Mouse (Mus musculus): ENCODE data around the gene Gdf2. TPM values are rescaled to one million over a fixed set of nuclear protein-coding genes. Genes with fewer than 3 reads are reported as not detected.

Gene Gdf2
- polyA plus RNA-seq, 1 experiment = 0.05 TPM

GRCm38 (mm10) chr14:33913727-33914126, 27.1 kb upstream of the Gdf2 start:
- DNase-seq (ENCODE audit: low read depth in 1 of 2, low spot score in 2 of 2) = no peak
- TF ChIP-seq CTCF (IDR thresholded peaks at IDR 0.05; ENCODE audit: extremely low read depth, insufficient read depth, insufficient read length, insufficient replicate concordance) = no peak
- no peak for TF ChIP-seq POLR2A (IDR thresholded peaks at IDR 0.05; ENCODE audit: low read depth, low read length)
- Histone ChIP-seq H3K4me3 (ENCODE audit: extremely low read depth, insufficient read depth, insufficient read length) (no peak overlapping the region), H3K36me3 (ENCODE audit: control insufficient read depth, insufficient read depth, low read length) (no peaks in the 10 kb centered on the region), H3K27me3 (ENCODE audit: control insufficient read depth, insufficient read depth, low read length) (no peaks in the 10 kb centered on the region), H3K4me1 (ENCODE audit: control insufficient read depth, insufficient read depth, insufficient read length) (no peaks in the 10 kb centered on the region), H3K27ac (ENCODE audit: insufficient read depth, low read length) (no peak overlapping the region)
- 36% methylated on average over 3 of the region's 3 CpGs for WGBS

DNA sequence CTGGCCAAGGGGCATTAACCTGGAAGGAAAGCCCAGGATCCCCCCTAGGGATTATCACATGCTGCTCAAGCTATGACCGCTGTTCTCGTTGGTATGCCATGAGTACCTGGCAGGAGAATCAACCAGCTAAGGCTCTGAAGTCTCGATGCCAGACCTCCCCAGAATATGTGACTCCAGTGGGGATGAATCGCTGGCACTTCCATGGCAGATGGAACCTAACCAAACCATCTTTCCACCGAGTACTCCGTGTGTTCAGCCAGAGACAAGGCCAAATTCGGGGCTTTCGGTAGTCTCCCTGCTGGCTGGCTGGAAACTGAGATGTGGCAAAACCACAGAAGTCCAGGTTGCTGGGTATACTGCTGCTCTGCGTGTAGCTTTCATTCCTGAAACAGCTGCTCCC, 26.6 kb upstream of the Gdf2 start:
- Histone ChIP-seq H3K27ac (ENCODE audit: insufficient read depth, low read length) (no peak overlapping the region), H3K4me3 (ENCODE audit: extremely low read depth, insufficient read depth, insufficient read length) (no peak overlapping the region), H3K4me1 (ENCODE audit: control insufficient read depth, insufficient read depth, insufficient read length) (no peaks in the 10 kb centered on the region), H3K36me3 (ENCODE audit: control insufficient read depth, insufficient read depth, low read length) (no peaks in the 10 kb centered on the region), H3K27me3 (ENCODE audit: control insufficient read depth, insufficient read depth, low read length) (no peaks in the 10 kb centered on the region)
- WGBS = 83% methylated on average over 9 of the region's 9 CpGs
- TF ChIP-seq POLR2A (IDR thresholded peaks at IDR 0.05; ENCODE audit: low read depth, low read length) = no peak
- TF ChIP-seq CTCF (IDR thresholded peaks at IDR 0.05; ENCODE audit: extremely low read depth, insufficient read depth, insufficient read length, insufficient replicate concordance) = no peak
- DNase-seq (ENCODE audit: low read depth in 1 of 2, low spot score in 2 of 2) = no peak

GRCm38 (mm10) chr14:33920727-33921559, 19.9 kb upstream of the Gdf2 start:
- Histone ChIP-seq H3K36me3 (ENCODE audit: control insufficient read depth, insufficient read depth, low read length) (no peaks in the 10 kb centered on the region), H3K4me3 (ENCODE audit: extremely low read depth, insufficient read depth, insufficient read length) (no peak overlapping the region), H3K27ac (ENCODE audit: insufficient read depth, low read length) (no peak overlapping the region), H3K27me3 (ENCODE audit: control insufficient read depth, insufficient read depth, low read length) (peaks cover 4% of the 10 kb centered on the region), H3K4me1 (ENCODE audit: control insufficient read depth, insufficient read depth, insufficient read length) (no peaks in the 10 kb centered on the region)
- WGBS = 63% methylated on average over 14 of the region's 14 CpGs
- no peak for DNase-seq (ENCODE audit: low read depth in 1 of 2, low spot score in 2 of 2)
- TF ChIP-seq POLR2A (IDR thresholded peaks at IDR 0.05; ENCODE audit: low read depth, low read length) (no peak), CTCF (IDR thresholded peaks at IDR 0.05; ENCODE audit: extremely low read depth, insufficient read depth, insufficient read length, insufficient replicate concordance) (no peak)

DNA sequence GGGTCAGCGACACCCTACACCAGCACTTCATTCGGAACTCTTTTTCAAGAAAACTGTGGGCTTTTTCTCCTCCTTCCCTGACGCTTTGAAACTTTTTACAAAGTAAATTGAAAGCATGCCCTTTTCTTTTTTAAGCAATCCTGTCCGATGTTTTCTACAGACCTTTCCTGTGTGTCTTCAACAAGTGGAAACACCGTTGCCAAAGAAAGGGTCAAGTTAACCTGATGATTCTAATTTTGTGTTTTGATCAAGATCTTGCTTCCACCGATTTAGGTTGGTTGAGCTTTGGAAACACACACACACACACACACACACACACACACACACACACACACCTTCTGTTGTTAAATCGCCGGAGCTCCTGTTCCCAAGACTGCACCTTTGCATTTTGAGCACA, 18.1 kb upstream of the Gdf2 start:
- Histone ChIP-seq H3K27me3 (ENCODE audit: control insufficient read depth, insufficient read depth, low read length) (peaks cover 4% of the 10 kb centered on the region), H3K4me3 (ENCODE audit: extremely low read depth, insufficient read depth, insufficient read length) (no peak overlapping the region), H3K36me3 (ENCODE audit: control insufficient read depth, insufficient read depth, low read length) (no peaks in the 10 kb centered on the region), H3K27ac (ENCODE audit: insufficient read depth, low read length) (no peak overlapping the region), H3K4me1 (ENCODE audit: control insufficient read depth, insufficient read depth, insufficient read length) (no peaks in the 10 kb centered on the region)
- TF ChIP-seq CTCF (IDR thresholded peaks at IDR 0.05; ENCODE audit: extremely low read depth, insufficient read depth, insufficient read length, insufficient replicate concordance) = no peak
- no peak for TF ChIP-seq POLR2A (IDR thresholded peaks at IDR 0.05; ENCODE audit: low read depth, low read length)
- no peak for DNase-seq (ENCODE audit: low read depth in 1 of 2, low spot score in 2 of 2)
- WGBS = 23% methylated on average over 8 of the region's 8 CpGs

GRCm38 (mm10) chr14:33923168-33924070, 17.4 kb upstream of the Gdf2 start, which contains the start of gene Gdf10:
Gdf10 (plus strand) TSS chr14:33923587.
- Histone ChIP-seq H3K4me3 (ENCODE audit: extremely low read depth, insufficient read depth, insufficient read length) (peak within 1 kb of the TSS; percentile 22), H3K36me3 (ENCODE audit: control insufficient read depth, insufficient read depth, low read length) (no peaks in the 10 kb centered on the region), H3K4me1 (ENCODE audit: control insufficient read depth, insufficient read depth, insufficient read length) (no peaks in the 10 kb centered on the region), H3K27me3 (ENCODE audit: control insufficient read depth, insufficient read depth, low read length) (peaks cover 4% of the 10 kb centered on the region), H3K27ac (ENCODE audit: insufficient read depth, low read length) (no peak within 1 kb of the TSS; the same call in 1 of the 2 replicates)
- 3% methylated on average over 85 of the region's 85 CpGs for WGBS
- DNase-seq (ENCODE audit: low read depth in 1 of 2, low spot score in 2 of 2) = no peak
- TF ChIP-seq POLR2A (IDR thresholded peaks at IDR 0.05; ENCODE audit: low read depth, low read length) (no peak), CTCF (IDR thresholded peaks at IDR 0.05; ENCODE audit: extremely low read depth, insufficient read depth, insufficient read length, insufficient replicate concordance) (no peak)

- 62% methylated on average over 17 of the region's 17 CpGs for WGBS
- no peaks in the 10 kb centered on the region for H3K36me3 ChIP-seq (ENCODE audit: control insufficient read depth, insufficient read depth, low read length)
- H3K27me3 ChIP-seq (ENCODE audit: control insufficient read depth, insufficient read depth, low read length) = no peaks in the 10 kb centered on the region
- no peak for TF ChIP-seq POLR2A (IDR thresholded peaks at IDR 0.05; ENCODE audit: low read depth, low read length)
- no peak for TF ChIP-seq CTCF (IDR thresholded peaks at IDR 0.05; ENCODE audit: extremely low read depth, insufficient read depth, insufficient read length, insufficient replicate concordance)
- H3K4me3 ChIP-seq (ENCODE audit: extremely low read depth, insufficient read depth, insufficient read length) = no peak overlapping the region
- H3K4me1 ChIP-seq (ENCODE audit: control insufficient read depth, insufficient read depth, insufficient read length) = no peaks in the 10 kb centered on the region
- H3K27ac ChIP-seq (ENCODE audit: insufficient read depth, low read length) = no peak overlapping the region
- DNase-seq (ENCODE audit: low read depth in 1 of 2, low spot score in 2 of 2) = no peak
Measured at GRCm38 (mm10) chr14:33931853-33932252, 9.0 kb upstream of the Gdf2 start.

Data from spleen, adult 2 months (tissue).